Mouse (Mus musculus): ENCODE results near the gene Dhrs7c.

Dhrs7c gene

DNA sequence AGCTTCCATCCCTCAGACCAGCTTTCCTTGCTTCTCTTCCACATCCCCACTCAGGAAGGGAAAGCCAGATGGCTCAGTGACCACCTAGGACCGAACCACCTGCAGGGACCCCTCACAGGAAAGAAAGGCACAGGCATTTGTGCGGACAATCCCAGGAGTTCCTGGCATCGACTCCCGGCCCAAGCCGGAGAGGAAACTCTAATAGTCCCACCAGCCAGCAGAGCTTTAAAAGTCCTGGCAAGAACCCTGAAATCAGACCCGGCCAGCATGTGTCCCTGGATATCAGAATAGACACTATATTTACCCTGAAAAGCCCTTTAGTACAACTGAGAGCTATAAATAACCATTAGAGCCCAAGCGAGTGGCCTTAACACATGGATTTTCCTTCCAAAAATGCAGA lies at the start of gene Dhrs7c:
Gene Dhrs7c, plus strand, starts transcription at position 257 of the 400 bp plus-strand sequence.
- no peak for DNase-seq (ENCODE audit: inconsistent ontology term)

DNA sequence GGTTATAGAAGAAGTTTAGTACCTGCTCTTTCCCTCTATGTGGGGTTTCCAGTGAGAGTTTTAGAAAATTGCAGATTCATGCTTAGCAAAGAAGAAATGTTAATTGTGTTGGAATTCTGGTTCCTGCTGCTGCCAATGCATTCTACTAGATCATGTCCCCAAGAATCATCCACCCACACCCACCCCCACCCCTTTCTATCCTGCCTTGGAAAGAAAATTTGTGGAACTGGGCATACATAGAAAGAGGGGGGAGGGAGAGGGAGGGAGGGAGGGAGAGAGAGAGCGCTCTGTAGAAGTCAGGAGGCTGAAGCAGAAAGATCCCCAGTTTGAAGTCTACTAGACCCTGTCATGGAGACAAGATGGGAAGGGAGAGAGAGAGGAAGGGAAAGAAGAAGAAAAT lies 41.7 kb upstream of the Dhrs7c start:
- peak; percentile 43 for DNase-seq (ENCODE audit: inconsistent ontology term)

DNA sequence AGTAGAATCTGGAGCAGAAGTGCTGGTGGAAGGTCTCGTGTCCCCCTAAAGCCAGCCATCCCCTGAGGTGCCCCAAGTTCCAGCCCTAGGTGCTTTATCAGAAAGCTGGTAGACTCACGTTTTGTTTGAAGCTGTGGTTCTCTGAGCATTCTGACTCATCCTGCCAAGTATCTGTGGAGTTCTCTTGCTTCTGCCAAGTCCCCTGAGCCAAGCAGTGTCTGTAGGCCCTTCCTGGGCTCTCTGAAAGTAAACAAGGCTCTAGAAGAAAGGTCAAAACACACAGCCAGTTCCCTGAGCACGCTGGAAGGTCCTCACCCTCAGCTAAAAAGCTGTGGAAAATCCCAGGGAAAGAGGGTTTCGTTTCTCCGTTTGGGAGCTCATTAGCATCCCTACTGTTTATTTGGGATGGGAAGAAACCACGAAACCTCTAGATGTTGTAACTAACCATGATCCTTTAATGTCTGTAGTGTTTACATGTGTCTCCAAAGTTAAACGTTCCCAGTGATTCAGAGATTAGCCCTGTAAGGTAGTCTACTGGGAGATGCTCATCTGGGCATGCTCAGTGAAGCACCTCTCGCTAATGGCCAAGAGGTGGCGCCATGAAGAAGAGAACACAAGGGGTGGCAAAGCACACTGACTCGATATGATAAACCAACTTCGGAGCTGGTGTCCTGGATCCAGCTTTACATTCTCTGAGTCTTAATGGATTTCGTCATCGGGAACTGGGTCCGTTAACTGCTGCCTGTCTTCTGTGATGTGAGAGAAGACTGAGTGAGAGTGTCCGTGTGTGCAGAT lies 40.4 kb upstream of the Dhrs7c start:
- DNase-seq (ENCODE audit: inconsistent ontology term) = peak; percentile 39

DNA sequence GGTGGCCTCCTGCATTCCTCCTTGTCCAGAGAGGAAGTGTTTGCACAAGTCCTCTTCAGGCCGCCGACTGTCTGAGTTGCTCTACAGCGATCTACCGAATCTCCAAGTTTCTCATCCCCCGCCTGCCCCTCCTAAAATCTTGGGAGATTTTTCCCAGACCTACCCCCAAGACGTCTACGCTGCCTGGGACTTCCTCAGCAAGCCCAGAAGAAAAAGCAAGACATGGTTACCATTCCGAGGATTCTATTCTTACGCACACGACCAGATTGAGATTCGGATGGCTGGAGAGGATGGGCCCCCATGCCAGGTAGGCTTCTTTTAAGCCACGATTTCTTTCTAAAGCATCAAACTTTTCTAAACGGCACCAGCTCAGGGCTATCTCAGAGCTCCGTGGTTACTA lies 26.9 kb upstream of the Dhrs7c start, which contains the start of gene Glp2r:
Gene Glp2r, minus strand, starts transcription at position 101 of the 400 bp plus-strand sequence.
- no peak for DNase-seq (ENCODE audit: inconsistent ontology term)

DNA sequence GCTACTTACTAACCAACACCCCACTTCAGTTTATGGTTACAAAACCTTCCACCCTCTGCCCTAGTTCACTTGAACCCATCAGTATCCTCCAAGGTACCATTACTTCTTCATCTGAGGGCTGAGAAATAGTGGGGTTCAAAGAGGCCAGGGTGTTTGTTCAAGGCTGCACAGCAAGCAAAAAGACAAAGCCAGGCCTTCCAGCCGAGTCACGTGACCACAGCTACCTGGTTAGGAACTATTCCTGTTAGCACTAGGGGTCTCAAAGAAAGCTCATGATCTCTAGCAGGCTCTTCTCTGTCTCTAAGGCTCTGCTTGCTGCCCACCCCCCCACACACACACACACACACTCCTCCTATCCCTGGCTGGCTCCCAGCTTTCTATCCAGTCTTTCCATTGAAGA lies 26.3 kb upstream of the Dhrs7c start:
- no peak for DNase-seq (ENCODE audit: inconsistent ontology term)

DNA sequence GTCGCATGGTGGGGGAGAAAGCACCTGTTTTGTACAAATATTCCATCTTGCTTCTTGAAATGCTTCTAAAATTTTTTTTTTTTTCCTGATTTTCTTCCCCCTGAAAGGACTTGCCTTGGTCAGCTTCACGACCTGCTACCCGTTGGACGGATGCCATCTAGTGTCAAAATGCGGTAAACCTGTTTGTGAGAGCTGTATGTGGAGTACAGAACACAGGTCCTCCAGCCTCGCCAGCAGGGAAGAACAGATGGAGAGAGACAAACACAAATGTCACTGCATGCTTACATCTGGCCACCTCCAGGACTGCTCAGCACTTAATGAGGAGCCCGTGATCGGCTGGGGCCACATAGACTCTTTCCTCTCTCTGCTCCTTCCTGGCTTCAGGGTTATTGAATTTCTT lies 25.4 kb upstream of the Dhrs7c start:
- DNase-seq (ENCODE audit: inconsistent ontology term) = peak; percentile 36

DNA sequence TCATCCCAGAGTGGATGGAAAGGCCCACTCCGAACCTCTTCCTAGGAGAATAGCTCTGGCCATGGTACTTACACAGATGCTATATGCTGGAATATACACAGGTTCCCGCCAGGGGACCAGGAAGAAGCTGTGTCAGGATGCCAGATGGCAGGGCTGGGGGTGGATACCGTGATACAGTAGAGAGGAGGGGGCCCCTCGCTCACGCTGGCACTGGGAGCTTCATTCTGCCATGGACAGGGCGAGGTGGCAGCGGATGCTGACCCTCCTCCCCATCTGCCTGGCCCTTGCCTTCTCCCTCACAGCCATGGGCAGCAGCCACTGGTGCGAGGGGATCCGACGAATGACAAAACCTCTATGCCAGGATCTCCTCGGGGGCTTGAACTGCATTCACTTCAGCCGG lies 23.6 kb upstream of the Dhrs7c start, which contains the start of gene Gsg1l2:
Gene Gsg1l2, plus strand, starts transcription at position 230 of the 400 bp plus-strand sequence.
- no peak for DNase-seq (ENCODE audit: inconsistent ontology term)

DNA sequence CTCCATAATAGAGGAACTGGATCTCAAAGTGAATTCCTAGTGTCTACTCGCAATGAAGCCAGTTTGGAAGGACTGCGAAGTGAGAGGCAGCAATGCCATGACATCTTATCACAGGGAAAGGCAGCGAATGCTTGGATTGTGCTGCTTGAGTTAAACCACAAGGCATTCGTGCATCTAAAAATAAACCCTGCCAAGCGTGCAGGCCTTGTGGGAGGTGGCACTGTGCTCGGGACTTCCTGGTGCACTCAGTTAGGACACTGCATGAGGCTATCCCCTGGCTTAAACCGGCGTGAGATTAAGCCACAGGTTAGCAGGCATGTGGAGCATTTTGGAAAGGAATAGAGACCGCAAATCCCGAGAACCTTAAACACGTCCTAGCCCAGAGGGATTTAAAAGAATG lies 7.8 kb upstream of the Dhrs7c start:
- DNase-seq (ENCODE audit: inconsistent ontology term) = no peak

DNA sequence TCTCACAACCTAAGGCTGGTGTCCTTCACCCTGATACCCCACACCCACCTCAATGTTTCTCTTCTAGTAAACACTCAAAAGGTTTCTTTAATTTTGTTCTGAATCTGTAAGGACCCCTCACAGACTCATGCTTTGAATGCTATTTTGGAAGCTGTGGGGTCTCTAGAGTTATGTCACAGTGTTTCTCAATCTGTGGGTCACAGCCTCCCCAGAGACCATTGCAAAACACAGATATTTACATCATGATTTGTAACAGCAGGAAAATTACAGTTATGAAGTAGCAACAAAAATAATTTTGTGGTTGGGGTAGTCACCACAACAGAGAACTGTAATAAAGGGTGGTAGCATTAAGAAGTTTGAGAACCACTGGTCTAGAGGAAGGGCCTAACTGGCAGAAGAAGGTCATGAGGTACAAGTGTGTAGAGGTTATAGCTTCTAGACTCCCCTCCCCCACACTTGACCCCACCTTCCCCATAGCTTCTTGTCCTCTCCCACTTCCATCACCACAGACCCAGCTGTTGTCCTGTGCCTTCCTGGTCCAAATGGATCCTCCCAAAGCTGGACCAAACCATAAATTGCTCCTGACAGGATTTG lies 2.2 kb downstream of the Dhrs7c start:
- no peak for DNase-seq (ENCODE audit: inconsistent ontology term)

DNA sequence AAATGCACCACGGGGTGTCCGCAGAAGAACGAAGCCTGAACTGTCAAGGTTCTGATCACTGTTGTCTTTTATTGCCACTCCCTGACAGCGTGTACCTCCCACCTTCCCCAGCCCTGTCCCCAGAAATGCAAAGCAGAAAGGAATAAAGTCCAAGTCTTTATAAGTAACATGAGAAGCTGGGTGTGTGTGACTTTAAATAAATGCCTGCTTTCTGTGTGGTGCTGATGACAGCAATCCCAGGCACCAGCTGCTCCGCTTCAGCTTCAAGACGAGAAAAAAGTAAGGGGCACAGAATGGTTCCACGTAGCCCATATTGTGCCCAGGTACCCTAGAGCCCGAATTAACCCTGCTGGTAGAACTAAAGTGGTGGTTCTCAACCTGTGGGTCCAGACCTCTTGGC lies 3.2 kb downstream of the Dhrs7c start:
- no peak for DNase-seq (ENCODE audit: inconsistent ontology term)

DNA sequence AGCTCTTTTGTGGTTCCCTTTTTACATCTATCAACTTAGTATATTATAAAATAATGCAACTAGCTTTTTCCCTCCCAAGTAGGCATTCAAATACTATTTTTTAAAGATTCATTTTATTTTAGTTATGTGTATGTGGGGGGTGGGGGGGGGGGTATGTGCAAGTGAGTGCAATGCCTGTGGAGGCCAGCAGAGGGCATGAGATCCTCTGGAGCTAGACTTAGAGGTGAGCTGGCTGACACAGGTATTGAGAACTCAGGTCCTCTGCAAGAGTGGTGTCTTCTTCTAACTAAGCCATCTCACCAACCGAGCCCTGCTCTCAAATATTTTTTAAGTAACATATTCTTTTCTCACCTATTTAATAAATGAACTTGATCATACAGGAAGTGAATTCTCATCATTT lies 7.6 kb downstream of the Dhrs7c start:
- no peak for DNase-seq (ENCODE audit: inconsistent ontology term)

DNA sequence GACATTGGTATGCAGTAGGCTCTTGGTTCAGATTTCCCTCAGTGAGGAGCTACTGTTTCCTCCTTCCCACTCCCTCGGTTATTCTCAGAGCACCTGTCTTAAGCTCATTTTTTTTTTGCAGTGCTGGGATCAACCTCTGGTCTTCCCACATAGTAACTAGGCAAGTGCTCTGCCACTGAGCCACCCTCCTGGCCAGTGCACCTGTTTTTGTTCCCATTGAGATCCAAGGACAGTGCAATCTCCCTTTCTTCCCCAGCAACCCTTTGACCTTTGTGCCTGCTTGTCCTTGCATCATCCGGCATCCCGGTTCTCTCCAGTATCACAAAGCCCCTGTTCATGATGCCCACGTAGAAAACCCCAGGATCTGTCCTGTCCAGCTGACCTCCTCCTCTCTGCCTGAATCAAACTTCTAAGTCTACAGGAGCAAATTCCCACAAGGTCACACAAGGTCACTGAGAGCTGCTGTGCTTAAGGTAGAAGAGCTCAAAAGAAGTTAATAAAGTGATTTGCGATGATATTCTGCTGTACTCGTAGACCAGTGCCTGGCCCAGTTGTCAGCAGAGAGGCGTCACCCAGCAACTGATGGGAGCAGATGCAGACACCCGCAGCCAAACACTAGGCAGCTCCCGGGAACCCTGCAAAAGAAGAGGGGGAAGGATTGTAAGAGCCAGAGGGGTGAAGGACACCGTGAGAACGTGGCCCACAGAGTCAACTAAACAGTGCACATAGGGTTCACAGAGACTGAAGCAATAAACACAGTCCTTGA lies 9.0 kb downstream of the Dhrs7c start:
- no peak for DNase-seq (ENCODE audit: inconsistent ontology term)

DNA sequence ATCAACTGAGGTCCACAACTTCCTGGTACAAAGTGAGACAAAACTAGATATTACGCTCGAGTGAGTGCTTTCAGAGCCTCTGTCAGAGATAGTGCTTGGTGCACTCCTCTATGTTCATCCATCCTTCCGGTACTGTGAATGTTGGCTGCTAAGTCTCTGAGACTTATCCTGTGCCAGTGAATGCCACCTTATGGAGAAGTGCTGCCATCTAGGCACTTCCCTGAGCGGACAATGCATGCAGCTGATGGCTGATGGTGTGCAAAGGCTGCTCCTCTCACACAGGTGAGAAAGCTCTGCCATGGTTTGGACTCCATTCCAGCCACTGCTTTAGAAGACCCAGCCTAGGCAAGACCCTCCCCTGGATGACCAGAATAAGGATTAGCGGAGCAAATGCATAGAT lies 10.1 kb downstream of the Dhrs7c start:
- DNase-seq (ENCODE audit: inconsistent ontology term) = no peak

DNA sequence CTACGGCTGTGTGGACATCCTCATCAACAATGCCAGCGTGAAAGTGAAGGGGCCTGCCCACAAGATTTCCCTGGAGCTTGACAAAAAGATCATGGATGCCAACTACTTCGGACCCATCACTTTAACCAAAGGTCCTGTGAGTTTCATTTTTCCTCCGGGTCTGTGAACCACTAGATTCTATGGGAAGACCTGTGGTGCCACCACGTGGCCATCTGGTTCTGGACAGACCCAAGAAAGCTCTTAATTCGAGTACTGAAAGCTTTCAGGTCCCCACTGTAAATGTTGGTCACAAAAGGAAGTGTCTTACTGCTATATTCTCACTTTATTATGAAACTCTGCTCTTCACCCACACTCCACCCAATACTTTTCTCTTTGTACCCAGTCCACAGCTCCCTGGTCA lies 13.5 kb downstream of the Dhrs7c start:
- peak; percentile 8 for DNase-seq (ENCODE audit: inconsistent ontology term)

DNA sequence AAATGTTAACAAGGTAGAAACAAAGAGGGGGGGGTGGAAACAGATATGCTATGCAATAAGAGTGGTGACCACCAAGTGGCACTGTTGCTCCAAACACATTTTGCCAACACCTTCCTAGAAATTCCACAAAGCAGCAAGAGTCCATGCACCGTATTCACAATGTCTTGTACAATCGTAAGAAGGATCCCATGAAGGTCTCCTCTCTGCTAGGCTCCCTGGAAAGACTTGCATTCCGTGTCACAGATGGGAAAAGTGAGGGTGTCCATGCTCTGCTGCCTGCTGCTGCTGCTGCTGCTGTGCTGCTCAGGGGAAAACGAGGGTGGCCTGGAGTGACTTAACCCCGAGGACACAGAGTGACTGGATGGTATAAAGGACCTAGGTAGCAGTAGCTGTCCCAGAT lies 21.6 kb downstream of the Dhrs7c start:
- DNase-seq (ENCODE audit: inconsistent ontology term) = peak; percentile 51

DNA sequence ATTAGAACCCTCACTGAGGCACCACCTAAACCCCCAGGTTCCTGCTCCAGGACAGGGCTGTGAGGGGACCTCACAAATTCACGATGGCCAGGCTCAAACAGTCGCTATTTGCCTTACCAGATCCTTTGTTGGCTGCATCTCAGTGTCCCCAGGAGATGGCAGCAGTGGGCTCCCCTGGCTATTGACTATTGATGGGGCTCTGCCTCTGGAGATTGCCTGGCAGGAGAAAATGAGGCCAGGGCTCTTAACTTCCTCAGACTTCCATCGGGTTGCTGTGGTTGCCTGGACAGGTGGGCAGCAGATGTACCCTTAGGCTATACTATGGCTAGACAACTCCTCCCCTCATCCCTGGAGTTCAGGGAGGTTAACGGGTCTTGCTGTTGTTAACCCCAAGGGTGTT lies 22.2 kb downstream of the Dhrs7c start:
- peak; percentile 48 for DNase-seq (ENCODE audit: inconsistent ontology term)

DNA sequence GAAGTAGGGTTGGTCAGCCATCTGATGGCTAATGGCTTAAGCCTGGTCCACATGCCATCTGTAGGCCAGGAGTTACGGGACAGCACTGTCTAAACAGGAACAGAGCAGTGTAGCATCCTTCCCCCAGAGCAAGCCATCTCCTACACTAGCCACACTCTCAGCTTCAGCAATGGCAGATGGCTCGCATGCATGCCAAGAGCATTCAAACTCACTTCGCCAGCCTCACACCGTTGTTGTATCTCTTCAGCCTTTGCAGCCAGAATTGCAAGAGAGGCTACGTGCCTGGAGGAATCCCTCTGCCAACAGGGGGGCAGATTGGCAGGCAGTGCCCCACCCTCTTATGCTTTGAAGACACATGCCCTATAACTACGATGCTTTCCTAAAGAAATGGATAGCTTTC lies 23.6 kb downstream of the Dhrs7c start:
- DNase-seq (ENCODE audit: inconsistent ontology term) = no peak

DNA sequence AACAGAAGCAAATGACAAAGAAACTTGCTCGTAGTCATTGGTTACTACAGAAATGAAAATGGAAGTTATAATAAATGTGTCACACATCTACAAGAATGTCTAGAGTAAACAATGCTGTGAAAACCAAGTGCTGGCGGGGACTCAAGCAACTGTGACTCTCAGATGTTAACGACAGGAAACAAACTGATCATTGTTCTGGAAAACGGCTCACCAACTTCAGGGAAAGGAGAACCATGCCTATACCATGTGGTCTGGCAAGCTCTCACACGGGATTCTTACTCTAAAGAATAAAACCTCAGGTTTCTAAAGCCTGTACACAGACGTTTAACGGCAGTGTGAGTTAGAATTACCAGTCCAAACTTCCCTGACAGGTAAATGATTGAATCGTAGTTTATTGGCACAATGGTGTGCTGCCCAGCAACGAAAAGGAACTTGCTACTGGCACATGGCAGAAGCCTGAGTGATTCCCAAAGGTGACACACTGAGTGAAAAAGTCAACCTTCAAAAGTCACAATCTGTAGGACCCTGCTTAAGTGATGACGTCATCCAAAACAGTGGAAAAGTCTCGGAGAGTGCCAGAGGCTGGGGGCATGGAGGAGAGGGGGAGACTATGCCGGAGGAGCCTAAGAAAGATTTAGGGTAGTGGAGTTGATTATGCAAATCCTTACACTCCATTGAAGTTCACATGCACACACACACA lies 30.5 kb downstream of the Dhrs7c start:
- peak; percentile 74 for DNase-seq (ENCODE audit: inconsistent ontology term)

DNA sequence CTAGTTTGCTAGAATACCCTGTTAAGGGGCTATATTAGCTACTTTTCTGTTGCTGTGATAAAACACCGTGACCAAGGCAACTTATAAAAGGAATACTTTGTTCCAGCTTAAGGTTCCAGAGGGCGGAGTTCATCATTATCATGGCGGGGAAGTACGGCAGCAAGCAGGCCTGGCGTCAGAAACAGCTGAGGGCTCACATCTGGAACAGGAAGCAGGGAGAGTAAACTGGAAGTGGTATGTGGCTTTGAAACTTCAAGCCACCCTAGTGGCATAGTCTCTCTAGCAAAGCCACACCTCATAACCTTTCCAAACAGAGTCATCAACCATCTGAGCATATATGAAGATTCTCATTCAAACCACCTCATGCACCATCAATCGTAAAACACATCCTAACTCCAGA lies 31.5 kb downstream of the Dhrs7c start:
- no peak for DNase-seq (ENCODE audit: inconsistent ontology term)

DNA sequence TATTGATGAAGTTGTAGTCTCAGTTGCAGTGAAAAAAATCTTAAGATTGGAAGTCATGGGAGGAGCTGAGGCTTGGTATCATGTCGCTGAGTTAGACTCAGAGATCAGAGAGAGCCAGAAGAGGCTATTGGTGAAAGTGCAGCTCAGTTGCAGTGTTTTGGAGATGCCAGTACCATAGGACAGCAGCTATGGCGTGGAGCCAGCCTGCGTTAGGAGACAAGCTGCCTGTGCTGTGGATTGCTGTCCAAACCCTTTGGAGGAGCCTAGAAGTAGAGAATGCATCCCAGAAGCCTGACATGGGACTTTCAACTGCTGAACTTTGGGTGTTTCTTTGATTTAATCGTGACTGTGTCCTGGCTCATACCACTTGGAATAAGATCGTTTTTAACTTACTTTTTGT lies 33.8 kb downstream of the Dhrs7c start:
- DNase-seq (ENCODE audit: inconsistent ontology term) = no peak

DNA sequence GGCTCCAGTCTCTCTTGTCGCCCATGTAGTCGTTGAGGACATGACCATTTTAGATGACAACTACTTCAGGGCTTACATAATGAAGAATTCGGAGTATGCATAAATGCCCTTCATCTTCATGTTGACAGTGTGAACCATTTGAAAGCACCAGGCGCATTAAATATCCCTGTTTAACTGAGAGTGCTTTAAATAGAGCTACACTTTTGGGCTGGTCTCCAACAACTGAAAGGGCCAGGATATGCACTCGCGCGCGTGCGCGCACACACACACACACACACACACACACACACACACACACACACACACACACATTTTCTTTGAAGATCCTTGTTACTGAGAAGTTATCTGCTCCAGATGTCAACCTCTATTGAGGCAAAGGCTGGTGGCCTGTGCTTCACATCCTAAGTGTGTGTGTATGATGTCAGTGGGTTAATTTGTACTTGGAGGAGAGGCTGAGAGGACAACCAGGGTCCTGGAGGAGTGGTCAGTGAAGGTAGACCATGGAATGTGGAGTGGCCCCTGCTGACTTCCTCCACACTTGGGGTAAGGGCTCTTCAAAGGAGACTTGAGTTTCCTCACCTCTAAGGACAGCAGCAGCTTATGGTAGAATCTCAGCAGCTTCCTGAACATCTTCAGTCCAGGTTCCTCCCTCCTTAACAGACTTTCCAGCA lies 37.6 kb downstream of the Dhrs7c start:
- no peak for DNase-seq (ENCODE audit: inconsistent ontology term)
